ENCODE assay signal across 9 mouse cellular contexts in genomic region chr13:113728111-113728510, GRCm38 (mm10).
DNase-seq lines count a peak whose midpoint lies in the region; ATAC-seq and TF ChIP-seq lines count a peak whose summit lies in the region.
"Had no signal": no experiment of that assay in that cellular context is flagged by ENCODE, and none has a peak within 500 bp of the region (broad histone marks: within the 10 kb centered on the region; RNA-seq: fewer than 3 reads in every experiment).

No protein-coding gene starts in this region.

- 0 out of 2 replicates have a peak, but pooled peaks have one; percentile 17 for TF ChIP-seq EP300 in ES-Bruce4 (IDR thresholded peaks at IDR 0.05; ENCODE audit: insufficient read depth, low read depth, low read length)

- no peak overlapping the region for H3K27ac ChIP-seq in ES-Bruce4 (ENCODE audit: insufficient read depth, low read length)
- peak overlapping the region; percentile 34; the same call in 1 of the 2 replicates for H3K27ac ChIP-seq in embryonic facial prominence, embryonic 13.5 days
- no peak overlapping the region for H3K27ac ChIP-seq in kidney, embryonic 14.5 days (ENCODE audit: low read depth, low read length)
- H3K27ac ChIP-seq in forebrain, embryonic 10.5 days = no peak overlapping the region
- H3K27ac ChIP-seq: limb, embryonic 15.5 days had no signal

- peak; percentile 18 to 27 for DNase-seq in cerebellum, postnatal 14 days
- DNase-seq in cerebellum, adult 11 months = no peak
- peak; percentile 68 to 75 for DNase-seq in urinary bladder, postnatal 36 days (ENCODE audit: low spot score in 2 of 2)
- DNase-seq in spleen, adult 12 weeks (ENCODE audit: low spot score) = no peak
- no peak for DNase-seq in forebrain, embryonic 10.5 days (ENCODE audit: extremely low spot score, low spot score)

- H3K4me2 ChIP-seq in embryonic facial prominence, embryonic 13.5 days = no peak overlapping the region
- no peak overlapping the region for H3K4me2 ChIP-seq in kidney, embryonic 14.5 days (replicated peaks; ENCODE audit: low read depth, low read length)
- H3K4me2 ChIP-seq: limb, embryonic 15.5 days had no signal

- H3K36me3 ChIP-seq in ES-Bruce4 (ENCODE audit: control insufficient read depth, insufficient read depth, low read length, poor library complexity, severe bottlenecking) = peaks cover 5% of the 10 kb centered on the region
- H3K36me3 ChIP-seq in embryonic facial prominence, embryonic 13.5 days = no peaks in the 10 kb centered on the region
- no peaks in the 10 kb centered on the region for H3K36me3 ChIP-seq in kidney, embryonic 14.5 days (ENCODE audit: control insufficient read depth, insufficient read depth, low read length)
- H3K36me3 ChIP-seq in forebrain, embryonic 10.5 days (replicated peaks) = peaks cover 8% of the 10 kb centered on the region
- H3K36me3 ChIP-seq: limb, embryonic 15.5 days had no signal

- no peaks in the 10 kb centered on the region for H3K4me1 ChIP-seq in ES-Bruce4 (ENCODE audit: control insufficient read depth, insufficient read depth, low read length)
- H3K4me1 ChIP-seq in embryonic facial prominence, embryonic 13.5 days = peaks cover 12% of the 10 kb centered on the region
- H3K4me1 ChIP-seq in kidney, embryonic 14.5 days (ENCODE audit: control insufficient read depth, insufficient read depth, low read length) = 0 out of 2 replicates have a peak, but pooled peaks cover 3% of the 10 kb centered on the region
- peaks cover 26% of the 10 kb centered on the region for H3K4me1 ChIP-seq in forebrain, embryonic 10.5 days

- TF ChIP-seq CTCF in ES-Bruce4 (IDR thresholded peaks at IDR 0.05; ENCODE audit: low read depth, low read length) = no peak

- no peak overlapping the region for H3K9ac ChIP-seq in ES-Bruce4 (ENCODE audit: low read depth, poor library complexity, severe bottlenecking)
- no peak overlapping the region for H3K9ac ChIP-seq in embryonic facial prominence, embryonic 13.5 days
- no peak overlapping the region for H3K9ac ChIP-seq in kidney, embryonic 14.5 days (ENCODE audit: low read depth, low read length)
- H3K9ac ChIP-seq: limb, embryonic 15.5 days had no signal

- H3K9me3 ChIP-seq in ES-Bruce4 (replicated peaks; ENCODE audit: control insufficient read depth, insufficient read depth, low read length, poor library complexity, severe bottlenecking) = no peaks in the 10 kb centered on the region
- no peaks in the 10 kb centered on the region for H3K9me3 ChIP-seq in embryonic facial prominence, embryonic 13.5 days
- H3K9me3 ChIP-seq in kidney, embryonic 14.5 days (ENCODE audit: control insufficient read depth, low read length) = no peaks in the 10 kb centered on the region
- H3K9me3 ChIP-seq in forebrain, embryonic 10.5 days = no peaks in the 10 kb centered on the region
- H3K9me3 ChIP-seq: limb, embryonic 15.5 days had no signal

- no peak for ATAC-seq in embryonic facial prominence, embryonic 13.5 days (ENCODE audit: insufficient number of reproducible peaks, insufficient read depth, low FRiP score, low TSS enrichment, low read depth)
- ATAC-seq in kidney, embryonic 14.5 days (ENCODE audit: low FRiP score, low TSS enrichment) = peak; percentile 77; the same call in 1 of the 2 replicates

- H3K4me3 ChIP-seq in ES-Bruce4 (ENCODE audit: low read depth, low read length) = no peak overlapping the region
- H3K4me3 ChIP-seq in embryonic facial prominence, embryonic 13.5 days = no peak overlapping the region
- no peak overlapping the region for H3K4me3 ChIP-seq in kidney, embryonic 14.5 days (ENCODE audit: low read length)
- H3K4me3 ChIP-seq in forebrain, embryonic 10.5 days = no peak overlapping the region
- H3K4me3 ChIP-seq: limb, embryonic 15.5 days had no signal

- TF ChIP-seq POLR2A in ES-Bruce4 (IDR thresholded peaks at IDR 0.05; ENCODE audit: insufficient read depth, low read length) = no peak

- H3K27me3 ChIP-seq in ES-Bruce4 (ENCODE audit: control insufficient read depth, insufficient read depth, low read length, poor library complexity, severe bottlenecking) = no peaks in the 10 kb centered on the region
- no peaks in the 10 kb centered on the region for H3K27me3 ChIP-seq in embryonic facial prominence, embryonic 13.5 days
- H3K27me3 ChIP-seq in kidney, embryonic 14.5 days (ENCODE audit: control insufficient read depth, insufficient read depth, low read length) = no peaks in the 10 kb centered on the region
- H3K27me3 ChIP-seq in forebrain, embryonic 10.5 days (ENCODE audit: poor library complexity, severe bottlenecking) = no peaks in the 10 kb centered on the region
- H3K27me3 ChIP-seq: limb, embryonic 15.5 days had no signal

- 35% methylated on average over 5 of the region's 5 CpGs for WGBS in embryonic facial prominence, embryonic 13.5 days
- WGBS in kidney, embryonic 14.5 days = 22% methylated on average over 5 of the region's 5 CpGs
- WGBS in forebrain, embryonic 10.5 days = 63% methylated on average over 5 of the region's 5 CpGs

Comparison
In these comparisons a context has a peak if more than half of its experiments do, and no peak if none do; other contexts are left out.
1. DNase-seq: peak in cerebellum, postnatal 14 days (2 of 2) and urinary bladder, postnatal 36 days (2 of 2); none in cerebellum, adult 11 months (single experiment), spleen, adult 12 weeks (single experiment) and forebrain, embryonic 10.5 days (single experiment).